Mouse (Mus musculus): ENCODE results near the gene Zfp366.

The Zfp366 gene

DNA sequence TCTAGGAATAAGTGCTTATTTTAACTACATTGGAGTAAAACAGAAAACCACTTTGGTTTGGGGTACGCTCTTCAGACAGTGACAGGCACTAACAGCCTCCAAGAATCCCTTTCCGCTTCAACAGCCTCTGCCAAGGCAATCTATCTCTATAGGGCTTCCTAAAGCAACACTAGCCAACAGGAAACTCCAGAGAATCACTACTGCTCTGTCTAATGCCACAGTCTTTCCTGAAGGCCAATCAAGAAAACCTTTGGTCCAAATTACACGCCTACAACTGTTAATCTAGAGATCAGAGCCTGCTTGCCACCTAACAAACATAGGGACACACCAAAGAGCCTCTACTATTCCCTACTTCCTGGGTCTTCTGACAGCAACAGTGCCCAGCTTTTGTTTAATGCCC is 42.2 kb downstream of the Zfp366 start:
- DNase-seq (ENCODE audit: low read depth, low spot score): no peak

- no peak for DNase-seq (ENCODE audit: low read depth, low spot score)
These were observed 43.0 kb downstream of the Zfp366 start for GRCm38 (mm10) chr13:99227456-99228250.

GRCm38 (mm10) chr13:99228821-99229570 is 44.4 kb downstream of the Zfp366 start:
- DNase-seq (ENCODE audit: low read depth, low spot score): no peak

DNA sequence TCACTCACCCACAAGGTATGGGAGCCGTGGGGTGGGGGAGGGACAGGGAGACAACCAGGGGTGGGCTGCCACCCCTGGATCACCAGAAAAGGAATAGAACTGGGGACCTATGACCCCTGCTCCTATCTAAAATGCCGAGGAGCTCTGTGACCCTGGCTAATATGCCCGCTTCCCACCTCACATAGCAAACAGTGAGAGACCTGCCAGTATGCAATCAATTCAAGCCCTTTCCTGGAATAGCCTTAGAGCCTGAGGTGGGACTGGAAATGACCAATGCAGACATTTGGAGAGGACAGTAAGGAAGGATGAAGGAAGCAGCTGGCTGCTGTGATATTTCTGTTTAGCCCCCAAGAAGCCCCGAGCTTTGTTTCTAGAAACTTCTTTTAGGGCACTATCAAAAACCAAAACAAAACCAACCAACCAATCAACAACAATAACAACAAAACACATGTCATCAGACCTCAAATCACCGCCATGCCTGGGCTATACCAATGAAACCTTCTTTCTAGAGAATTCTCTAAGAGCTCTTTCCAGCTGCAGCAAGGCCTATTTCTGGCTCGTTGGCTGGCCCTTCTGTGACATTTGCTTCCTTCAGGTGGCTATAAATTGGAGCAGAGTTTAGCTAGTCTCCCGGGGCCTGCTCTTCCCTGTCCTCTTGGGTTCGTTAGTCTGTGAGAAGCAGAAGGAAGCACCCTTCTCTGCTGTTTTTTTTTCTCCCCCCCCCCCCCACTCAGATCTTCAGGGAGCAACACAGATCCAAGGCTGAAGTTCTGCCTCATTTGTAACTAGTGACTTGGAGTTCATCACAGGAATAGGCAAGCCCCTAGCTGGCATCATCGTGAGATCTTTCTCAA is 45.2 kb downstream of the Zfp366 start:
- DNase-seq (ENCODE audit: low read depth, low spot score): no peak

- no peak for DNase-seq (ENCODE audit: low read depth, low spot score)
These were observed 45.9 kb downstream of the Zfp366 start for GRCm38 (mm10) chr13:99230495-99230868.

DNA sequence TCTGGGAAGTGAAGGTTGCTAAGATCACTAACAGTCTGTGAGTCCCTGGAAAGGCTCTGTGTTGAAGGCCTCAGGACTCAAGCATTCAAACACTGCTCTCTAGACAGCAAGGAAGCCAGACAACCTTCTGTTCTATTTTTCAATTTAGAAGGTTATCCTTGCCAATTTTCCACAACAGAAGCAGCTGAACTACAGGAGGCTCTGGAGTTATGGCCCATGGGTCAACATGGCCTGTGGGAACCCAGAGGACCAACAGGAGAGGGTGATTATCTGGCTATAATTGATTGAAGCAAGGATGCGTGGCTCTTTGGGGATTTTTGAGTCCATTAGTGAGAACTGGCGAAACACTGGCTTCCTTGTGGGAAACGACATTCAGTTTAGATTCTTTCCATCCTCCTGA is 48.7 kb downstream of the Zfp366 start:
- DNase-seq (ENCODE audit: low read depth, low spot score): no peak

- no peak for DNase-seq (ENCODE audit: low read depth, low spot score)
These were observed 49.3 kb downstream of the Zfp366 start for GRCm38 (mm10) chr13:99233956-99234355.

DNA sequence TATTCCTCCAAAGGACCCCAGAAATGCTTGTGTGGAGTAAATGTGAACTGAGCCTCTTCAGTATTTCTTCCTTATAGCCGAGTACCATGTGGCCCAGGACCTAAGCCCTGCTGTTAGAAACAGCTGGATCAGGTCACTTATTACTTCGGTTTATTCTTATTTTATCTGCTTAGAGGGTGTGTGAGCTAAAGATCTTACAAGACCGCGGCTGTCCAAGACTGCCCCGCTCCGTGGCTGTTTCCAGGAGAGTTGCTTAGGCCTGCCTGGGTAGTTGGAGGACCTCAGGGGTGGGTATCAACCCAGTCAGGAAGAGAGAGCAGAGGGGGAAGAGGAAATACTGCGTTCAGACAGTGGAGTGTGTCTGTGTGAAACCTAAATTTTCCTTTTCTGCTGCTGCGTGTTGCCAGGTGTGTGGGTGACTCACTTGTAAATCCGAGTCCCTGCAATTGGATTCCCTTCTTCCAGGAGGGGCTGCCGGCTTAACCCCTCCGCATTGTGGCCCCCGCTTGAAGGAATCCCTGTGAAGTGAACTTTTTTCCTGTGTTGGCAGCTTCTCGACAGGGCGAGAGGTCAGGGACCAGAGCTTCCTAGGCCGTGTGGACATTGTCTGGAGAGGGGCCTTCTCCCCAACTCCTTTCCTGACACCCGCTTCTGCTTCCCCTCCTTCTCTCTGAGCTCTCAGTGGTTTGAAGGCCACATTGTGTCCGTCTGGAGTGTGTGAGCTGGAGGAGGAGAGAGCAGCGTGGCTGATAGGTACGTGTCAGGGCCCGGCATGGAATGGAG is 51.0 kb downstream of the Zfp366 start:
- no peak for DNase-seq (ENCODE audit: low read depth, low spot score)

DNA sequence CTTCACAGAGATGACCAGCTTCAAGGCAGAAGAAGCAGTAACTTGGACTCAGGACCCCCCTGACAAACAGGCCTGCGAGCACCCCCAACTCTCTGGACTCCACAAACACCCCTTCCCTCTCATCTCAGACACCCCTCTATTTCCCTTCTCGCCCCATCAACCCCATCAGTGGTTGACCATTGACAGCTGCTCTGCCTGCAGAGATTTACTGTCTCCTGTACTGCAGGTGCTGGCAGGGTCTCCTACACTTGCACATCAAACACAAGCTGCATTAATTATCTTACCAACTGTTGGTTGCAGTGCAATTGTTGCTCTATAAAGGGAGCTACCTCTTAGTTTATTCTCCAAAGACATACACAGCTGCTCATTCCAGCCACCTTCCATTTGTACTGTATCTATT is 51.6 kb downstream of the Zfp366 start:
- DNase-seq (ENCODE audit: low read depth, low spot score): no peak

DNA sequence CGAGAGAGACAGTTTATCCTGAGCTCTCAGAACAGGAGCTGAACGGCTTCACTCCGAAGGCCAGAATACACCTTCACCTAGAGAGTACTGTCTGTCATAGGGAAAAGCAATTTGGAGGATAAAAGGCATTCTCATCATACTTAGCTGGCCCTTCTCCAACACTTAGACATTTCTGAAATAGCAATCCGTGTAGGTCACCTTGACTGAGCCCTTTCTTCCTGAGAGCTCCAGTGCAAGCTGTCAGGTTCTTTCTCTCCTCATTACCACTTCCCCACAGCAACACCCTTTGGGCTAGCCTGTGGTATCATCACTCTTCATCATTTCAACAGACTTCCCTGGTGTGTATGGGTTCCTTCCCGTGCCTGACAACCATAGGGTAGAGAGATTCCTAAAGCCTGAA is 52.5 kb downstream of the Zfp366 start:
- no peak for DNase-seq (ENCODE audit: low read depth, low spot score)

DNA sequence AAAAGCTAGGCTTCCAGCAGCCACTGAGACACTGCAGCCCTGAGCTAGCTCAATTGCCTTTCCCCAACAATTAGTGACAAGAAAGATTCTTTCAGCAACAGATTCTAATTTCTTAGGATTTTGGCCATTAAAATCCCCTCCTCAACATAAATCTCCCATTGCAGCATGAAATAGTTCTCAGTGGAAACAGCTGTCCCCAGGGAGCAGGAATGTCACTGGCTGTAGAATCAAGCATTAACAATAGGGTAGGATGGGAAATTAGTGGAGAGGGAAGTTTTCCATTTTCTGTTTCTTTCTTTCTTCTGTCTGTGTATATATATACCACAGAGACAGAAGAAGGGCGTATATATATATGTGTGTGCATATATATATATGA is 53.2 kb downstream of the Zfp366 start:
- no peak for DNase-seq (ENCODE audit: low read depth, low spot score)

- no peak for DNase-seq (ENCODE audit: low read depth, low spot score)
These were observed 53.9 kb downstream of the Zfp366 start for GRCm38 (mm10) chr13:99238217-99239160.

DNA sequence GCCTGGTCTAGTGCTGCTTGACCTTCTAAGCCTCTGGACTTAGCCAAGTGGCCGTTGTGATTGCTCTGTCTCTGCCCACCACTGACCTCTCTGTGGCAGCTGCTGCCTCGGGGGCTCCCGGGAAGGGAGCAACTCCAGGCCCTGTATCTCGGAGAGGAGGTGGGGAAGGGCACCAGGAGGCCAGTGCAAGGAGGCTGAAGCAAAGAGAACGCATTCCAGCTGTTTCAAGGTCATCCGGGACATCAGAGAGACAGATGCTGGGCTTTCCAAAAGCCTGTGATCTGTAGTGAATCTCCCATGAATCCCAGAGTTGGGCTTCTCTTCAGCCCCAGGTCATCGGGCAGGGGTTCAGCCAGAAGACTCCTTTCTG is 54.5 kb downstream of the Zfp366 start:
- DNase-seq (ENCODE audit: low read depth, low spot score): peak; percentile 24

DNA sequence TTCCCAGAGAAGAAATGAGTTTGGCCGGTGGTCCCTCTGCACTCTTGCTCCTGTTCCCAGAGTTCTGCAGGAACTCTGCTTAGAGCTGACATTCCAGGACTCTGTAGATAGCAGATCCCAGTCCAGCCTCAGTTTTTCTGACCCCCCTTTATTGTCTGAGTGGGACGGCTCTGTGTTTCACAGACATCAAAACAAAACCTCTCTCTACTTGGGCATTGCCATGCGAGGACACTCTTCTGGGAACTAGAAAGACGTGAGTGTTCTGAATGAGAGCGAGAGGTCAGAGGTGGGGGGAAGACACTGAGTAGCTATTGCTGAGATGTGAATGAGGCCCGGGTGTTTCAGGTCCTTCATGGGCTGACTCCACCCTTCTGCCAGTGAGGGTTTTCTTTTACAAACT is 55.1 kb downstream of the Zfp366 start:
- peak; percentile 30 for DNase-seq (ENCODE audit: low read depth, low spot score)

- DNase-seq (ENCODE audit: low read depth, low spot score): no peak
These were observed 57.4 kb downstream of the Zfp366 start for GRCm38 (mm10) chr13:99241984-99242383.

DNA sequence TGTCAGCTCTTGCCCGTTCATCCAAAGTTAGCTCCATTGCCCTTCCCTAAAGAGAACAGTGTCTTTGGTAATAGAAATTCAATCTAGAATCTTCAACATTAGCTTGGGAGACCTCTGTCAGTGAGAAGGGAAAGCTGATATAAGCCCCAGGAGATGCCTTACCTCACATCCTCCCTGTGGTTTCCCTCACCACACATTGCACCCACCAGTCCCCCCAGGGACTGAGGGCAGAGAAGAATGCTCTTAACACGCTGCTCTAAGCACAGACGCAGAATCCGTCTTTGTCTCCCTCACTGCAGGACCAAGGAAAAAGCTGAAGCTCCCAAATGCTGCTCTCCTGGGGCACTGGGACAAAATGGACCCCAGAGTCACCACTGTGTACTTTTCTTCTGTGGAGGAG is 58.3 kb downstream of the Zfp366 start:
- no peak for DNase-seq (ENCODE audit: low read depth, low spot score)

DNA sequence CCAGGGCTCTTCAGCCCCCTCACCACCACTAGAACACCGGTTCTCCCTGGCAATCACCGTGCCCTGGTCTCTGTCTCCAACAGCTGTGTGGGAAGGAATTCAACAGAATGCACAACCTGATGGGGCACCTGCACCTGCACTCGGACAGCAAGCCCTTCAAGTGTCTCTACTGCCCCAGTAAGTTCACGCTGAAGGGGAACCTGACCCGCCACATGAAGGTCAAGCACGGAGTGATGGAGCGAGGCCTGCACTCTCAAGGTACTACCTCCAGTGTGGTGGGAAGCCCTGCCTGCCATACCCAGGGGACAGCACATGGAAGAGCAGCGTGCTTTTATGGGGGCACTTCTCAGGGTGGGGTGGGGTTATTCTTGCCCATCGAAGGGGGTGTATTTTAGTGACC is 59.2 kb downstream of the Zfp366 start:
- no peak for DNase-seq (ENCODE audit: low read depth, low spot score)

DNA sequence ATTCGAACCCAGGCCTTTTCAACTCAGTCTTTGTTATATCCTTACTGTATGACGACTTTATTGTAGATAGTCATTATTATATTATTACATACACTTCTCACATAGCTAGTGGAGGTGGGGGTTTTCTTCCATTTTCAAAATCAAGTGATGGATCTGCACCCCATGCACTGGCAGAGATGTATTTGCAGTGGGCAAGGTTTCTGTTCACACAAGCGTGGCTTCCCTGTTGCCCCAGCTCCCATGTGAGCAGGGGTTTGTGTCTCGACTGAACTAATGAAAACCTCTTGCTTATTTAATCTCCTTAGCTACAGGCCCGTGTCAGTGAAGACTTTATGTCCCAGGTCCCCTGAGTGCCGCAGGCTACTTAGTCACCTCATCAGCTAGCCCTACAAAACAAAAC is 59.8 kb downstream of the Zfp366 start:
- no peak for DNase-seq (ENCODE audit: low read depth, low spot score)

- no peak for DNase-seq (ENCODE audit: low read depth, low spot score)
These were observed 60.3 kb downstream of the Zfp366 start for GRCm38 (mm10) chr13:99244896-99245295.

GRCm38 (mm10) chr13:99245916-99246460 is 61.4 kb downstream of the Zfp366 start:
- DNase-seq (ENCODE audit: low read depth, low spot score): no peak

Measured in mesoderm, embryonic 11.5 days (tissue).